Mouse (Mus musculus): ENCODE measurements around the gene Fam19a3. TPM values are rescaled to one million over a fixed set of nuclear protein-coding genes. Genes with fewer than 3 reads are reported as not detected.
A peak's percentile ranks its signal among the peaks of the same experiment; 100 is the strongest.
"Not testable (repeated sequence)": the region's sequence is repeated elsewhere in the genome, so short reads cannot be mapped to it uniquely, and the experiment has no call there.

Fam19a3 gene
- polyA plus RNA-seq, 1 experiment from 2014 or later: 0.70 TPM

GRCm38 (mm10) chr3:104770918-104771317 is 10.7 kb downstream of the Fam19a3 start:
- 67% methylated on average over 3 of the region's 3 CpGs for WGBS
- Histone ChIP-seq H3K36me3 (no peaks in the 10 kb centered on the region), H3K4me1 (peaks cover 23% of the 10 kb centered on the region), H3K27me3 (ENCODE audit: insufficient read depth, poor library complexity, severe bottlenecking) (peaks cover 21% of the 10 kb centered on the region), H3K27ac (no peak overlapping the region), H3K4me3 (no peak overlapping the region), H3K9me3 (no peaks in the 10 kb centered on the region)
- DNase-seq (ENCODE audit: low spot score): no peak

- Histone ChIP-seq H3K27me3 (ENCODE audit: insufficient read depth, poor library complexity, severe bottlenecking) (peaks cover 15% of the 10 kb centered on the region; the same call in 1 of the 2 replicates), H3K4me3 (no peak overlapping the region), H3K4me1 (peaks cover 23% of the 10 kb centered on the region), H3K9me3 (no peaks in the 10 kb centered on the region), H3K36me3 (no peaks in the 10 kb centered on the region), H3K27ac (no peak overlapping the region)
- no peak for DNase-seq (ENCODE audit: low spot score)
- WGBS: 53% methylated on average over 10 of the region's 10 CpGs
Measured at GRCm38 (mm10) chr3:104770035-104770434, 11.6 kb downstream of the Fam19a3 start.

GRCm38 (mm10) chr3:104769135-104769534 is 12.5 kb downstream of the Fam19a3 start:
- no peaks in the 10 kb centered on the region for H3K36me3 ChIP-seq
- H3K4me3 ChIP-seq: no peak overlapping the region
- no peak for DNase-seq (ENCODE audit: low spot score)
- H3K4me1 ChIP-seq: peaks cover 23% of the 10 kb centered on the region
- H3K27me3 ChIP-seq (ENCODE audit: insufficient read depth, poor library complexity, severe bottlenecking): peaks cover 13% of the 10 kb centered on the region; the same call in 1 of the 2 replicates
- no peaks in the 10 kb centered on the region for H3K9me3 ChIP-seq
- no peak overlapping the region for H3K27ac ChIP-seq
- WGBS: 46% methylated on average over 3 of the region's 3 CpGs

GRCm38 (mm10) chr3:104767716-104768115 is 13.9 kb downstream of the Fam19a3 start:
- no peaks in the 10 kb centered on the region for H3K36me3 ChIP-seq
- peaks cover 15% of the 10 kb centered on the region; the same call in 1 of the 2 replicates for H3K4me1 ChIP-seq
- no peak overlapping the region for H3K4me3 ChIP-seq
- 0 out of 2 replicates have a peak, but pooled peaks cover 4% of the 10 kb centered on the region for H3K27me3 ChIP-seq (ENCODE audit: insufficient read depth, poor library complexity, severe bottlenecking)
- no peaks in the 10 kb centered on the region for H3K9me3 ChIP-seq
- 71% methylated on average over 4 of the region's 4 CpGs for WGBS
- H3K27ac ChIP-seq: no peak overlapping the region
- DNase-seq (ENCODE audit: low spot score): no peak

GRCm38 (mm10) chr3:104767141-104767540 is 14.5 kb downstream of the Fam19a3 start:
- 0 out of 2 replicates have a peak, but pooled peaks cover 4% of the 10 kb centered on the region for H3K27me3 ChIP-seq (ENCODE audit: insufficient read depth, poor library complexity, severe bottlenecking)
- H3K9me3 ChIP-seq: no peaks in the 10 kb centered on the region
- H3K27ac ChIP-seq: no peak overlapping the region
- 60% methylated on average over 2 of the region's 2 CpGs for WGBS
- H3K4me3 ChIP-seq: no peak overlapping the region
- H3K4me1 ChIP-seq: peaks cover 12% of the 10 kb centered on the region; the same call in 1 of the 2 replicates
- no peak for DNase-seq (ENCODE audit: low spot score)
- no peaks in the 10 kb centered on the region for H3K36me3 ChIP-seq

- H3K27me3 ChIP-seq (ENCODE audit: insufficient read depth, poor library complexity, severe bottlenecking): peaks cover 9% of the 10 kb centered on the region; the same call in 1 of the 2 replicates
- H3K27ac ChIP-seq: no peak overlapping the region
Measured at GRCm38 (mm10) chr3:104765021-104765420, 16.6 kb downstream of the Fam19a3 start.

GRCm38 (mm10) chr3:104762103-104762863 is 19.4 kb downstream of the Fam19a3 start:
- H3K27ac ChIP-seq: 0 out of 2 replicates have a peak overlapping the region, but pooled peaks have one; percentile 23
- H3K4me3 ChIP-seq: peak overlapping the region; percentile 12; the same call in 1 of the 2 replicates
- DNase-seq (ENCODE audit: low spot score); H3K36me3 ChIP-seq; H3K9me3 ChIP-seq: not testable (repeated sequence)
- 16% methylated on average over 20 of the region's 20 CpGs for WGBS
- H3K4me1 ChIP-seq: peaks cover 14% of the 10 kb centered on the region; the same call in 1 of the 2 replicates
- peaks cover 18% of the 10 kb centered on the region for H3K27me3 ChIP-seq (ENCODE audit: insufficient read depth, poor library complexity, severe bottlenecking)

More at GRCm38 (mm10) chr3:104765021-104765420, 16.6 kb downstream of the Fam19a3 start:
- no peak for DNase-seq (ENCODE audit: low spot score)
- 24% methylated on average over 4 of the region's 4 CpGs for WGBS
- Histone ChIP-seq H3K4me1 (peaks cover 17% of the 10 kb centered on the region; the same call in 1 of the 2 replicates), H3K9me3 (no peaks in the 10 kb centered on the region), H3K36me3 (no peaks in the 10 kb centered on the region), H3K4me3 (no peak overlapping the region)

GRCm38 (mm10) chr3:104758869-104759268 is 22.8 kb downstream of the Fam19a3 start:
- 16% methylated on average over 5 of the region's 5 CpGs for WGBS
- Histone ChIP-seq H3K27ac (peak overlapping the region; percentile 81; the same call in 1 of the 2 replicates), H3K4me3 (peak overlapping the region; percentile 58), H3K9me3 (no peaks in the 10 kb centered on the region), H3K27me3 (ENCODE audit: insufficient read depth, poor library complexity, severe bottlenecking) (peaks cover 18% of the 10 kb centered on the region), H3K4me1 (peaks cover 25% of the 10 kb centered on the region), H3K36me3 (no peaks in the 10 kb centered on the region)
- DNase-seq (ENCODE audit: low spot score): no peak

- DNase-seq (ENCODE audit: low spot score): peak; percentile 89
- peak overlapping the region; percentile 81 for H3K27ac ChIP-seq
- peaks cover 20% of the 10 kb centered on the region for H3K27me3 ChIP-seq (ENCODE audit: insufficient read depth, poor library complexity, severe bottlenecking)
Measured at GRCm38 (mm10) chr3:104758406-104758805, 23.2 kb downstream of the Fam19a3 start.

GRCm38 (mm10) chr3:104752845-104753244 is 28.8 kb downstream of the Fam19a3 start:
- WGBS: 16% methylated on average over 25 of the region's 25 CpGs
- Histone ChIP-seq H3K4me1 (peaks cover 19% of the 10 kb centered on the region), H3K4me3 (peak overlapping the region; percentile 35; the same call in 1 of the 2 replicates)
- DNase-seq (ENCODE audit: low spot score); H3K27me3 ChIP-seq (ENCODE audit: insufficient read depth, poor library complexity, severe bottlenecking); H3K27ac ChIP-seq; H3K36me3 ChIP-seq; H3K9me3 ChIP-seq: not testable (repeated sequence)

More at GRCm38 (mm10) chr3:104758406-104758805, 23.2 kb downstream of the Fam19a3 start:
- peaks cover 26% of the 10 kb centered on the region for H3K4me1 ChIP-seq
- peak overlapping the region; percentile 58 for H3K4me3 ChIP-seq
- H3K9me3 ChIP-seq: no peaks in the 10 kb centered on the region
- H3K36me3 ChIP-seq: no peaks in the 10 kb centered on the region
- WGBS: 2% methylated on average over 27 of the region's 27 CpGs

GRCm38 (mm10) chr3:104743864-104744263 is 37.8 kb downstream of the Fam19a3 start:
- H3K4me3 ChIP-seq: no peak overlapping the region
- H3K36me3 ChIP-seq: no peaks in the 10 kb centered on the region
- H3K27me3 ChIP-seq (ENCODE audit: insufficient read depth, poor library complexity, severe bottlenecking): no peaks in the 10 kb centered on the region
- no peaks in the 10 kb centered on the region for H3K9me3 ChIP-seq
- no peak for DNase-seq (ENCODE audit: low spot score)
- WGBS: 69% methylated on average over 1 of the region's 1 CpGs
- peaks cover 7% of the 10 kb centered on the region; the same call in 1 of the 2 replicates for H3K4me1 ChIP-seq
- H3K27ac ChIP-seq: no peak overlapping the region

- Histone ChIP-seq H3K9me3 (no peaks in the 10 kb centered on the region), H3K27me3 (ENCODE audit: insufficient read depth, poor library complexity, severe bottlenecking) (no peaks in the 10 kb centered on the region), H3K36me3 (no peaks in the 10 kb centered on the region), H3K27ac (no peak overlapping the region), H3K4me3 (no peak overlapping the region), H3K4me1 (peaks cover 6% of the 10 kb centered on the region; the same call in 1 of the 2 replicates)
- no peak for DNase-seq (ENCODE audit: low spot score)
- 50% methylated on average over 1 of the region's 1 CpGs for WGBS
Measured at GRCm38 (mm10) chr3:104743161-104743560, 38.5 kb downstream of the Fam19a3 start.

GRCm38 (mm10) chr3:104741954-104742353 is 39.7 kb downstream of the Fam19a3 start:
- H3K9me3 ChIP-seq: no peaks in the 10 kb centered on the region
- no peaks in the 10 kb centered on the region for H3K4me1 ChIP-seq
- no peak for DNase-seq (ENCODE audit: low spot score)
- 86% methylated on average over 3 of the region's 3 CpGs for WGBS
- H3K27ac ChIP-seq: no peak overlapping the region
- no peak overlapping the region for H3K4me3 ChIP-seq
- no peaks in the 10 kb centered on the region for H3K27me3 ChIP-seq (ENCODE audit: insufficient read depth, poor library complexity, severe bottlenecking)
- H3K36me3 ChIP-seq: no peaks in the 10 kb centered on the region

Data from heart, embryonic 10.5 days (tissue).